Mouse (Mus musculus) hindbrain, embryonic 14.5 days (tissue): ENCODE results near the gene Sfmbt1. TPM values are rescaled to one million over a fixed set of nuclear protein-coding genes. Genes with fewer than 3 reads are reported as not detected.

Experiments used
- ATAC-seq: fragments of 200-750 bp; cut with Nextera tagmentation; 2 replicates; pipeline ENCODE4 v1.8.0; 2017; ENCODE audit warnings: moderate number of reproducible peaks, mild to moderate bottlenecking, moderate TSS enrichment, moderate library complexity; ENCODE audit not compliant: low FRiP score
- DNase-seq: peaks from one replicate; pipeline ENCODE4 v3.0.0-alpha.2; 2015; ENCODE audit warnings: low spot score
- H3K27ac ChIP-seq: fragments of 300-500 bp; sonication (generic); 2 replicates; pipeline ENCODE4 v1.5.1; 2014; ENCODE audit warnings: mild to moderate bottlenecking, moderate library complexity
- H3K27me3 ChIP-seq: fragments of 300-500 bp; sonication (generic); 2 replicates; pipeline ENCODE4 v1.6.1; 2014; ENCODE audit warnings: mild to moderate bottlenecking, low read length, mixed read lengths; ENCODE audit not compliant: control insufficient read depth, insufficient read depth
- H3K36me3 ChIP-seq: fragments of 300-500 bp; sonication (generic); replicated peaks from 2 replicates; pipeline ENCODE4 v1.6.1; 2014; ENCODE audit not compliant: control insufficient read depth, insufficient read depth
- H3K4me1 ChIP-seq: fragments of 300-500 bp; sonication (generic); replicated peaks from 2 replicates; pipeline ENCODE4 v1.6.1; 2014; ENCODE audit warnings: antibody characterized with exemption, low read length, mixed read lengths; ENCODE audit not compliant: control insufficient read depth, insufficient read depth
- H3K4me2 ChIP-seq: fragments of 300-500 bp; sonication (generic); replicated peaks from 2 replicates; pipeline ENCODE4 v1.6.1; 2014; ENCODE audit warnings: mild to moderate bottlenecking, moderate library complexity
- H3K4me3 ChIP-seq: fragments of 300-500 bp; sonication (generic); replicated peaks from 2 replicates; pipeline ENCODE4 v1.5.1; 2014; ENCODE audit warnings: mild to moderate bottlenecking, low read length
- H3K9ac ChIP-seq: fragments of 300-500 bp; sonication (generic); 2 replicates; pipeline ENCODE4 v1.6.1; 2014
- H3K9me3 ChIP-seq: fragments of 300-500 bp; sonication (generic); 2 replicates; pipeline ENCODE4 v1.6.1; 2016; ENCODE audit warnings: low read length; ENCODE audit not compliant: control insufficient read depth
- WGBS: fragments of 180-500 bp; shearing (Covaris S2); extraction: QIAGEN DNeasy Blood & Tissue Kit; methylation state at CpG from one replicate; pipeline ENCODE4 v1.1.7; 2014; 5-methylcytosine and 5-hydroxymethylcytosine counted together
- polyA plus RNA-seq: library from polyadenylated mRNA; unstranded; fragments of >200 nt; fragmentation: Nextera tagmentation; extraction: Ambion mirVana; gene quantifications from 2 replicates; pipeline ENCODE4 v1.2.1, GENCODE M21; 2014

The Sfmbt1 gene
- polyA plus RNA-seq, result 19.8 and 20.0 TPM in 2 replicates

GRCm38 (mm10) chr14:30714799-30715617 lies at the start of gene Sfmbt1:
Gene Sfmbt1 (plus strand): TSS chr14:30714849.
- no peaks in the 10 kb centered on the region for H3K27me3 ChIP-seq
- no peaks in the 10 kb centered on the region for H3K9me3 ChIP-seq
- H3K4me3 ChIP-seq, result peak within 1 kb of the TSS; percentile 83
- peak within 1 kb of the TSS; percentile 85 for H3K27ac ChIP-seq
- peak within 1 kb of the TSS; percentile 77 for H3K9ac ChIP-seq
- H3K4me1 ChIP-seq, result peaks cover 10% of the 10 kb centered on the region
- DNase-seq, result peak; percentile 36
- H3K4me2 ChIP-seq, result peak within 1 kb of the TSS; percentile 75
- WGBS, result 2% methylated on average over 77 of the region's 87 CpGs
- ATAC-seq, result peak; percentile 73
- no peaks in the 10 kb centered on the region for H3K36me3 ChIP-seq

DNA sequence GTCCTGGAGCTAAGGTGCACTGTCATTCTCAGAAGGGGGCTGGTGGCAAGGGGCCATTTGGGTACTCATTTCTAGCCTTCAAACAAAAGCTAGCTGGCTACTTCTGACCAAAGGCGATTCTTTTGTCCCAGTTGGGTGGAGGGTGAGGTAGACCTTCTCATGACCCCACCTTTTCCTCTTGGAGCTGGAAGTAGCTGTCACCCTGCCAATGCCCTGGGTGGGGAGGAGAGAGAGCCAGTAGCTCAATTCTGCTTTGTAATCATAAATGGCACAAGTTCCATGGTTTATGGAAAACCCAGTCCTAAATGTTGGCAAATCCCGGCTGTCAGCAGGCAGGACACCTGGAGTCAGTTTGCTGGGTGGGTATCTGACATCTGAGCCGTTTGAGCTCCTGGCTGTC lies 48.6 kb upstream of the Sfmbt1 start:
- no peaks in the 10 kb centered on the region for H3K4me1 ChIP-seq
- 86% methylated on average over 3 of the region's 3 CpGs for WGBS
- H3K4me3 ChIP-seq, result no peak overlapping the region
- no peaks in the 10 kb centered on the region for H3K9me3 ChIP-seq
- DNase-seq, result no peak
- no peak overlapping the region for H3K9ac ChIP-seq
- H3K36me3 ChIP-seq, result peaks cover 86% of the 10 kb centered on the region
- H3K27me3 ChIP-seq, result no peaks in the 10 kb centered on the region
- ATAC-seq, result no peak
- H3K27ac ChIP-seq, result no peak overlapping the region
- H3K4me2 ChIP-seq, result no peak overlapping the region

GRCm38 (mm10) chr14:30666604-30667003 lies 48.0 kb upstream of the Sfmbt1 start:
- Histone ChIP-seq H3K9ac (no peak overlapping the region), H3K4me1 (no peaks in the 10 kb centered on the region), H3K9me3 (no peaks in the 10 kb centered on the region), H3K36me3 (peaks cover 83% of the 10 kb centered on the region), H3K4me3 (no peak overlapping the region), H3K27ac (no peak overlapping the region), H3K27me3 (no peaks in the 10 kb centered on the region), H3K4me2 (no peak overlapping the region)
- ATAC-seq, result no peak
- DNase-seq, result no peak
- 90% methylated on average over 4 of the region's 4 CpGs for WGBS

DNA sequence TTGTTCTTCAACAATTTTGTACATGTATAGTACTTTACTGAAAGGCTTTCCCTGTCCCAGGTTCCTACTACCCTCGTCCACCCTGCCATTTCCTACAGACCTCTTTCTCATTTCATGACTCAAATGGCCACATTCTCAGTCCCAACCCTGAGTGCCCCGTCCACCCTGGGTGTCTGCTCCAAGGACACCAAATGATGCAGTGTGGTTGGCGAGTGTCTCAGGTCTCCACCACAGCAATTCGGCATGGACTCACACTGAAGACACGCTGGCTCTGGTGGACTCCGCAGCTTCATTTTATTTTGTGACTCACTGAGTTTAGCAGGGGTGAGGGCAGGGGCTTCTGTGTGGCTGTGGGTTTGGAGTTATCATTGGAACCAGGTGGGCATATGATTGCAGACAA lies 44.5 kb upstream of the Sfmbt1 start:
- Histone ChIP-seq H3K9ac (no peak overlapping the region), H3K9me3 (no peaks in the 10 kb centered on the region), H3K4me1 (no peaks in the 10 kb centered on the region), H3K36me3 (peaks cover 68% of the 10 kb centered on the region), H3K27ac (no peak overlapping the region), H3K4me3 (no peak overlapping the region), H3K4me2 (no peak overlapping the region), H3K27me3 (no peaks in the 10 kb centered on the region)
- WGBS, result 98% methylated on average over 6 of the region's 6 CpGs
- no peak for DNase-seq
- ATAC-seq, result no peak

DNA sequence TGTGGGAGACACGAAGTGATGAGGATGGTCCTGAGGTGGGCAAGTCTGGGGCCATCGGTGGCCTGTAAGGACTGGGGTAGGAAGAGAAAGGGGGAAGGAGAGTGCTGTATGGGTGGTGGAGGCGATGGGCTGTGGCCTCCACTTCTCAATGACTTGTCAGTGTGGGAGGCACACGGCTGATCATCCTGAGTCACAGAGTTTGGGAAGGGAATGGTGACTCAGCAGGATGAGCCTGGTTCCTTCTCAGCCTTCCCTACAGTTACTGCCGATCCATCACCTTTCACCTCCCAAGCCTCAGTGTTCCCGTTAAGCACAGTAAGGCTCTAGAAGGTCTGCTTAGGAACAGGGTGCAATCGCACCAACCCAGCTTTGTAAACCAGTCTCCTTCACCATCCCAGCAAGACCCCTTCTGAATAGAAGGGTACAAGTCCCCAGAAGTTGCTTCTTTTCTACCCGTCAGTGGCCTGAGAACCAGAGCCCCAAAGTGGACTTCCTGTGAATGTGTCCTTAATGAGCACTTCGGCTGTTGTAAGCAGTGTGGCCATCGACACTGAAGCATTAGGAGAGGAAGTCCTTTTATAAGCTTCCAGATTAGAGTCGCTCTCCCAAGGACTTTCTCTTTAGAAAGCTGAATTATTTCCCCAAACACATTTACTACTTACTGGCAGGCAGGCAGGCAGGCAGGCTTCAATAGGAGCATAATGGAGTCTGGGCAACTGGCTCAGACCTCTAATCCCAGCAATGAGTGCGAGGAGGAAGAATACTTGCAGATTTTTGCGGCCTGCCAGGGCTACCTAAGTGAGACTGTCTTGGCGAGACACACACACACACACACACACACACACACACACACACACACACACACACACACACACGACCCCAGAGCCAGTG lies 43.3 kb upstream of the Sfmbt1 start:
- Histone ChIP-seq H3K4me3 (no peak overlapping the region), H3K36me3 (peaks cover 65% of the 10 kb centered on the region), H3K27ac (no peak overlapping the region; the same call in 1 of the 2 replicates), H3K9ac (no peak overlapping the region), H3K4me2 (no peak overlapping the region), H3K9me3 (no peaks in the 10 kb centered on the region), H3K4me1 (no peaks in the 10 kb centered on the region), H3K27me3 (no peaks in the 10 kb centered on the region)
- ATAC-seq (no peak), DNase-seq (no peak)
- 81% methylated on average over 15 of the region's 15 CpGs for WGBS

DNA sequence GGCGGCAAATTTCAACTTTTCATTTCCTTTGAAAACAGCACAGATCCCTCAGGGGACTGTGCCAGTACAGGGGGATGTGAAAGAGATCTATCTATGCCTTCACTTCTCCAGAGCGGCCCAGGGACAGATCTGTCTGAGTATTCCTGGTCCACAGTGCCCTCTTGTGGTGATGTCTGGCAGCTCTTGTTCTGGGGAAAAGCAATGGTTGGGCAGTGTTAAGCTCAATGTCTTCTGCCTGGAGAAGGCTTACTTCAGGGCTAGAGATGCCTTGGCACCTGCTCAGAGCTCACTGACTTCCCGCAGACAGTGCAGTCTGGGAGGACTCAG lies 42.7 kb upstream of the Sfmbt1 start:
- H3K36me3 ChIP-seq, result peaks cover 66% of the 10 kb centered on the region
- ATAC-seq, result peak; percentile 75; the same call in 1 of the 2 replicates

GRCm38 (mm10) chr14:30674947-30675346 lies 39.7 kb upstream of the Sfmbt1 start:
- Histone ChIP-seq H3K4me3 (no peak overlapping the region), H3K9ac (no peak overlapping the region), H3K36me3 (peaks cover 66% of the 10 kb centered on the region), H3K9me3 (no peaks in the 10 kb centered on the region), H3K27ac (no peak overlapping the region), H3K4me2 (no peak overlapping the region), H3K27me3 (no peaks in the 10 kb centered on the region), H3K4me1 (no peaks in the 10 kb centered on the region)
- WGBS, result 72% methylated on average over 6 of the region's 6 CpGs
- DNase-seq (no peak), ATAC-seq (no peak)

More for the DNA sequence above, 42.7 kb upstream of the Sfmbt1 start:
- Histone ChIP-seq H3K27me3 (no peaks in the 10 kb centered on the region), H3K4me1 (no peaks in the 10 kb centered on the region), H3K4me2 (no peak overlapping the region), H3K9me3 (no peaks in the 10 kb centered on the region), H3K9ac (no peak overlapping the region), H3K4me3 (no peak overlapping the region), H3K27ac (no peak overlapping the region)
- WGBS, result 8% methylated on average over 3 of the region's 3 CpGs
- peak; percentile 94 for DNase-seq

- no peak overlapping the region for H3K9ac ChIP-seq
- no peak overlapping the region for H3K4me3 ChIP-seq
- H3K4me1 ChIP-seq, result no peaks in the 10 kb centered on the region
- ATAC-seq (no peak), DNase-seq (no peak)
- H3K9me3 ChIP-seq, result no peaks in the 10 kb centered on the region
- 90% methylated on average over 3 of the region's 3 CpGs for WGBS
- H3K4me2 ChIP-seq, result no peak overlapping the region
- peaks cover 61% of the 10 kb centered on the region for H3K36me3 ChIP-seq
- H3K27me3 ChIP-seq, result no peaks in the 10 kb centered on the region
- H3K27ac ChIP-seq, result no peak overlapping the region
Observed at GRCm38 (mm10) chr14:30682131-30682530, 32.5 kb upstream of the Sfmbt1 start.

DNA sequence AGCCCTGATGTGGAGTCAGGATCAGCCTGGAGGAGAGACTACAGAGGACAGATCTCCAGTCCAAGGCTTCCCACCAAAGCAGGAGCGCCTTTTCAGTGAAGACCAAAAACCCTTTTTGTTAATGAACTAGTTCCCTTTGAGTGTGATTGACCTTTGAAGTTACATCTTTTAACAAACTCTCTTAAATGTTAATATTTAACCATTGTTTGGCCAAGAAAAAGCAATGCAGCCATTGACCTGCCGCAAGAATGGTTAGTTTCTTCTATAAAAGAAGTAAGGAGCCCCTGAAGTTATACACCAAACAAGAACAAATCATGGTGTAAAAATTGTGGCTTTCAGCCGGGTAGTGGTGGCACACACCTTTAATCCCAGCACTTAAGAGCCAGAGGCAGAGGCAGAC lies 24.0 kb upstream of the Sfmbt1 start:
- Histone ChIP-seq H3K27me3 (no peaks in the 10 kb centered on the region), H3K36me3 (peaks cover 14% of the 10 kb centered on the region), H3K9ac (no peak overlapping the region), H3K9me3 (no peaks in the 10 kb centered on the region), H3K4me2 (no peak overlapping the region), H3K27ac (no peak overlapping the region), H3K4me3 (no peak overlapping the region), H3K4me1 (0 out of 2 replicates have a peak, but pooled peaks cover 4% of the 10 kb centered on the region)
- 93% methylated on average over 3 of the region's 3 CpGs for WGBS
- ATAC-seq (no peak), DNase-seq (no peak)
